1 mouse cellular context compared by ENCODE assay signal in the genomic region with DNA sequence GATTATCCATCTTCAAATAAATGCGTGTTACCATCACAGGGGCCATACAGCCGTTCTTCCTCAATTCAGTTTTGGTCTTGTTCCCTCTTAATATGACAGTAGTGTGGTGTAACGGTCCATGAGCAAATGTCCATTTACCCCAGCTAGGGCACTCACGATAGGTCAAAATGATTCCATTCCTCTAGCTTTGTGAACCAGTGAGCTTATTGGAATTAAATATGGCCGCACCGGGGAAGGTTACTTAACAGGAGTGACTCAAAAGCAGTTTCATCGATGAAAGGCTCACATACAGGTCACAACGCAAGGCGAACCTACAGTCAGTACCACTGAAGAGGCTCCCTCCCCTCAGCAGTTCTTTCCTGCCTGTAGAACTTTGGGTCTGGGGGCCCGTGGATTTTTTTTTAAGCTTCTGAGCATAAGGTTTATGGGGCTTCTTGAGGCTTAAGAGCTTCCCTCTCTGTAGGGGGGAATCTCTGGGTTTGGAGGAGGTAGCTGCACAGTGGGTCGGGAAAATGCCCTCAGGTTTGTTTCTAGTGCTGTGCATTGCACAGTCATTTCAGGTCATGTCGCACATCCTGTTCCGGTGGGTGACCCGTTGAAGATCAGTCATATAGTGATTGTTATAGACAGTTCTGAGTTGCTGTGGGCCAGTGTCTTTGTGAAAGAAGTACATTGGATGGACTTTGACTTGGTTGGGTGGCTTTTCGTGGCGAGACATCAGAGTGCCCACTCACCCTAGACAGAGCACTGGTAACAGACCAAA.
TF ChIP-seq lines count a peak whose summit lies in the region.

No protein-coding gene starts in this region.

TF ChIP-seq in CH12.LX, 34 proteins besides CTCF, POLR2A, EP300 and RAD21 (continued from another document):
- TF ChIP-seq KAT2A (IDR thresholded peaks at IDR 0.05; ENCODE audit: insufficient replicate concordance, low read length) = no peak
- peak; percentile 52; the same call in 1 of the 2 replicates for TF ChIP-seq ETS1 (conservative IDR thresholded peaks at IDR 0.05; ENCODE audit: low read depth, low read length)
- no peak for TF ChIP-seq SMC3 (IDR thresholded peaks at IDR 0.05; ENCODE audit: low read depth, low read length)
- no peak for TF ChIP-seq GABPA (IDR thresholded peaks at IDR 0.05; ENCODE audit: insufficient replicate concordance, low read depth, low read length)
- TF ChIP-seq NELFE (IDR thresholded peaks at IDR 0.05; ENCODE audit: low read depth, low read length) = peak; percentile 26; the same call in 1 of the 2 replicates
- peak; percentile 93 for TF ChIP-seq IRF4 (IDR thresholded peaks at IDR 0.05; ENCODE audit: low read depth, low read length)
- TF ChIP-seq CHD1 (IDR thresholded peaks at IDR 0.05; ENCODE audit: low read depth, low read length) = no peak; the same call in 1 of the 2 replicates
- peak; percentile 40; the same call in 1 of the 2 replicates for TF ChIP-seq BHLHE40 (IDR thresholded peaks at IDR 0.05; ENCODE audit: low read depth, low read length)
- no peak for TF ChIP-seq CHD2 (IDR thresholded peaks at IDR 0.05; ENCODE audit: low read length)
- no peak for TF ChIP-seq USF2 (conservative IDR thresholded peaks at IDR 0.05; ENCODE audit: low read depth, low read length)
- peak; percentile 4; the same call in 1 of the 2 replicates for TF ChIP-seq MAX (IDR thresholded peaks at IDR 0.05; ENCODE audit: low read length)
- peak; percentile 86 for TF ChIP-seq SIN3A (IDR thresholded peaks at IDR 0.05; ENCODE audit: low read length)
- peak; percentile 77 for TF ChIP-seq JUN (IDR thresholded peaks at IDR 0.05; ENCODE audit: insufficient read depth, low read depth, low read length)
- TF ChIP-seq NRF1 (IDR thresholded peaks at IDR 0.05; ENCODE audit: low read depth, low read length) = no peak
- no peak for TF ChIP-seq ZKSCAN1 (IDR thresholded peaks at IDR 0.05; ENCODE audit: borderline replicate concordance, low read depth, low read length)
- TF ChIP-seq PAX5 (IDR thresholded peaks at IDR 0.05; ENCODE audit: low read length) = no peak
- TF ChIP-seq HCFC1 (IDR thresholded peaks at IDR 0.05; ENCODE audit: low read depth, low read length) = peak; percentile 50
